Comparison of ENCODE assay signal across 7 mouse cellular contexts in the genomic region with DNA sequence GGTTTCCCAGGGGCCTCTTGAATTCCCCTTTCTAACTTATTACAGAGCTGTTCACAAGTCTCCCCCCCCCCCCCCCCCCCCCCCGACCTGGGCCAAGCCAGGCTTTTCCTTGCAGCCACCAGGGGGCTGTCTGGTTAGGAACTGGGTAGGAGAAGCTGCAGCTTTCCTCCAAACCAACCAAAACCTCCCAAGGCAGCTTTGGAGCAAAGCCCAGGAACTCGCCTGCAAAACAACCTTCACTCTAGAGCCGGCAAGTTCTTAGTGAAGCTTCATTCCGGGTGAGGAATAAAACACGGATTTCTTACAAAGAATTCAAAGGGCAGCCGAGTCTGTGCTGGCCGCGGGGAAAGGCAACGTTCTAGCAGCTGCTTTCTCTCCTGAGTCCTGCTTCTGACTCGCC. TPM values are rescaled to one million over a fixed set of nuclear protein-coding genes. Genes with fewer than 3 reads are reported as not detected.
DNase-seq lines count a peak whose midpoint lies in the region.

No protein-coding gene starts in this region.

- under 1% methylated on average over 10 of the region's 10 CpGs for WGBS in embryonic facial prominence, embryonic 10.5 days

- H3K27me3 ChIP-seq in embryonic facial prominence, embryonic 10.5 days (replicated peaks; ENCODE audit: low read depth, poor library complexity, severe bottlenecking), result peaks cover 46% of the 10 kb centered on the region

- intact Hi-C loops in left cerebral cortex, postnatal 36 days (cut with DNase I), result loop anchor here (2.0 kb wide), 3 partner anchors 256 to 308 kb away; no protein-coding TSS in a partner anchor

- H3K4me3 ChIP-seq in embryonic facial prominence, embryonic 10.5 days, result peak overlapping the region; percentile 75

- DNase-seq in adrenal gland, postnatal 10 days, result peak; percentile 90
- DNase-seq in embryonic facial prominence, embryonic 10.5 days (ENCODE audit: low spot score), result peak; percentile 85
- DNase-seq in heart, adult 11 months, result peak; percentile 98
- peak; percentile 89 for DNase-seq in kidney, adult 11 months
- DNase-seq in left cerebral cortex, postnatal 36 days (ENCODE audit: low spot score in 2 of 2), result peak; percentile 73 to 85
- peak; percentile 81 for DNase-seq in mesoderm, embryonic 11.5 days (ENCODE audit: low read depth, low spot score)
- peak; percentile 83 for DNase-seq in right cerebral cortex, postnatal 25 days

- no peaks in the 10 kb centered on the region for H3K9me3 ChIP-seq in embryonic facial prominence, embryonic 10.5 days

- no peaks in the 10 kb centered on the region for H3K36me3 ChIP-seq in embryonic facial prominence, embryonic 10.5 days (replicated peaks)

- H3K4me1 ChIP-seq in embryonic facial prominence, embryonic 10.5 days, result peaks cover 22% of the 10 kb centered on the region

- no peak overlapping the region for H3K27ac ChIP-seq in embryonic facial prominence, embryonic 10.5 days (replicated peaks)

RNA-seq across cellular contexts. Expression of gene Thrb, which starts 1.0 kb away (rescaled TPM):
- total RNA-seq in adrenal gland, postnatal 10 days (2021), result 10 to 100 TPM; 33.8 to 35.0 TPM
- polyA plus RNA-seq in embryonic facial prominence, embryonic 10.5 days (2016; fragmentation: Nextera tagmentation; extraction: Ambion mirVana), result 1.2 and 1.5 TPM in 2 replicates
- total RNA-seq in left cerebral cortex, postnatal 36 days (2021), result 10 to 100 TPM; 66.8 to 94.2 TPM
